Mouse (Mus musculus): ENCODE data around the gene Gm49405.

DNA sequence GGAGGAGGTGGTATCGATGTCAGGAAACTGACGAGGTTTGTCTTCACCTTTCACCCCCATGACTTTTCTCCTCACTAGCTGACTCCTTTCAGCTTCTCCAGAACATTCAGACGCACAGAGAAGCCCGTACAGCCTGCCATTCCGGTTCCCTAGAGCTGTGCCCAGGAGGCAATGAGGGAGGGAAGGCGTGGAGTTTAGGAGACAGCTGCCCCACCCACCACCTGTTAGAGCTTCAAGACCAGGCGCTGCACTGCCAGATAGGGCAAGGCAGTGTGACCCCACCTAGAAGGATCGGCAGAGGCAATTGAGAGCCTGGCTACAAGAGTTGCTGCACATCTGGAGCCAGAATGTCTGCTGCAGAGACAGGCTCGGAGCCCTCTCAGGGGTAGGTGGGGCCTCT is 28.2 kb upstream of the Gm49405 start, which contains the start of gene Aldh3b2:
- no peak for TF ChIP-seq CTCF (IDR thresholded peaks at IDR 0.05; ENCODE audit: borderline replicate concordance, extremely low read depth, insufficient read depth, insufficient read length)
- no peak for TF ChIP-seq POLR2A (IDR thresholded peaks at IDR 0.05; ENCODE audit: borderline replicate concordance, extremely low read depth, insufficient read depth, insufficient read length, poor library complexity, severe bottlenecking)
